Mouse (Mus musculus): ENCODE measurements at regions not wholly inside any gene's neighbourhood (a gene's known extent, or its start where the extent isn't known, plus 50 kb on each side); places are given as distances from the start of the nearest gene placed in this dataset.

- Histone ChIP-seq H3K4me3 (ENCODE audit: insufficient read depth, low read depth, low read length) (no peak overlapping the region), H3K27me3 (replicated peaks; ENCODE audit: control insufficient read depth, insufficient read depth, low read length) (no peaks in the 10 kb centered on the region), H3K4me1 (ENCODE audit: control insufficient read depth, insufficient read depth, low read length) (no peaks in the 10 kb centered on the region), H3K27ac (ENCODE audit: insufficient read depth, low read depth, low read length) (no peak overlapping the region), H3K36me3 (ENCODE audit: control insufficient read depth, insufficient read depth, low read length) (no peaks in the 10 kb centered on the region)
- 71% methylated on average over 2 of the region's 2 CpGs for WGBS
- TF ChIP-seq CTCF (conservative IDR thresholded peaks at IDR 0.05; ENCODE audit: insufficient read depth, insufficient read length, low read depth, low read length) (no peak), POLR2A (IDR thresholded peaks at IDR 0.05; ENCODE audit: low read depth, low read length) (no peak)
- DNase-seq: no peak
These were observed 460.6 kb downstream of the Zfp619 start for GRCm38 (mm10) chr7:39978121-39978520.

- DNase-seq: no peak
- no peak overlapping the region for H3K27ac ChIP-seq (ENCODE audit: insufficient read depth, low read depth, low read length)
- no peak overlapping the region for H3K4me3 ChIP-seq (ENCODE audit: insufficient read depth, low read depth, low read length)
- no peaks in the 10 kb centered on the region for H3K27me3 ChIP-seq (replicated peaks; ENCODE audit: control insufficient read depth, insufficient read depth, low read length)
- WGBS: 69% methylated on average over 4 of the region's 4 CpGs
- TF ChIP-seq CTCF (conservative IDR thresholded peaks at IDR 0.05; ENCODE audit: insufficient read depth, insufficient read length, low read depth, low read length): no peak
- no peak for TF ChIP-seq POLR2A (IDR thresholded peaks at IDR 0.05; ENCODE audit: low read depth, low read length)
- H3K4me1 ChIP-seq (ENCODE audit: control insufficient read depth, insufficient read depth, low read length): no peaks in the 10 kb centered on the region
- H3K36me3 ChIP-seq (ENCODE audit: control insufficient read depth, insufficient read depth, low read length): no peaks in the 10 kb centered on the region
These were observed 464.1 kb downstream of the Zfp619 start for GRCm38 (mm10) chr7:39981647-39982046.

All from kidney, adult 2 months (tissue).